Mouse (Mus musculus): ENCODE data around the gene Chrd. TPM values are rescaled to one million over a fixed set of nuclear protein-coding genes. Genes with fewer than 3 reads are reported as not detected.

The Chrd gene
- polyA plus RNA-seq, 1 experiment from 2014 or later: 3.6 TPM

DNA sequence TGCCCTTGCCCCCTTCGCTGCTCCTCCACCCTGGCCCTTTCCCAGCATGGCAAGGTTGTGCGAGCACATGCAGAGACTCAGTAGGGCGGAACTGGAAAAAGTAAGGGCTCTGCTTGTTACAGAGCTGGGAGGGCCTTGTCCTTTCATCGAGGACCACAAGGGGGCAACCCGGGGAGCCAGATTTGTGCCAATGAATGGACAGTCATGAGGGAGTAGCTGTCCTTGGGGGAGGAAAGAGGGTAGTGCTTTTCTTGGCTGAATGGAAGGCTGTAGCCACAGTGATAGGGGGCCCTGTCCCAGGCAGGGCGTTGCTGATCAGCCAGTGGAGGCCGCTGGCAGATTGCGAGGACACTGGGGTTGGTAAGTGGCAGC lies 30.4 kb upstream of the Chrd start:
- Histone ChIP-seq H3K4me1 (replicated peaks) (peaks cover 55% of the 10 kb centered on the region), H3K4me3 (peak overlapping the region; percentile 34), H3K27ac (peak overlapping the region; percentile 86), H3K9me3 (no peaks in the 10 kb centered on the region), H3K27me3 (ENCODE audit: insufficient read depth, poor library complexity, severe bottlenecking) (0 out of 2 replicates have a peak, but pooled peaks cover 2% of the 10 kb centered on the region), H3K36me3 (peaks cover 62% of the 10 kb centered on the region)
- WGBS: 2% methylated on average over 8 of the region's 8 CpGs
- peak; percentile 83 for DNase-seq (ENCODE audit: low spot score)

DNA sequence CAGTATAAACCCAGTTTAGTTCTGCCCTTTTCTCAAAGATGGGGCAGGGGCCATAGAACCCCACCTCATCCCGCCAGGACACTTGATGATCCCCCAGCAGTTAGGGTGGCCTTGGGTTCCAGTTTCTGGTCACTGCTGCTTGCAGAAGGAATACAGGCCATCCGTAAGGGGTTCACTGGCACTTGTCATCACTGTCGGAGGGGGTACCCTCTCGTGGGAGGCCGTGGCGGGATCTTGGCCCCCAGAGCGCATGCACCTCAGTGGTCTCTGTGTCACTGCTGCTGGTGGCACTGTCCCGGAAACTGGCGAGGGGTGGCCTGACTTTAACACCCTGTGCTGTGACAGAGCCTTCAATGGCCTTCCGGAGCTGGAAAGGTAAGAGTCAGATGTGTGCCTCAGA lies 29.9 kb upstream of the Chrd start:
- H3K27ac ChIP-seq: 0 out of 2 replicates have a peak overlapping the region, but pooled peaks have one; percentile 23
- peaks cover 59% of the 10 kb centered on the region for H3K4me1 ChIP-seq (replicated peaks)
- peaks cover 67% of the 10 kb centered on the region for H3K36me3 ChIP-seq
- H3K27me3 ChIP-seq (ENCODE audit: insufficient read depth, poor library complexity, severe bottlenecking): no peaks in the 10 kb centered on the region
- H3K9me3 ChIP-seq: no peaks in the 10 kb centered on the region
- DNase-seq (ENCODE audit: low spot score): no peak
- WGBS: 91% methylated on average over 10 of the region's 10 CpGs
- no peak overlapping the region for H3K4me3 ChIP-seq

DNA sequence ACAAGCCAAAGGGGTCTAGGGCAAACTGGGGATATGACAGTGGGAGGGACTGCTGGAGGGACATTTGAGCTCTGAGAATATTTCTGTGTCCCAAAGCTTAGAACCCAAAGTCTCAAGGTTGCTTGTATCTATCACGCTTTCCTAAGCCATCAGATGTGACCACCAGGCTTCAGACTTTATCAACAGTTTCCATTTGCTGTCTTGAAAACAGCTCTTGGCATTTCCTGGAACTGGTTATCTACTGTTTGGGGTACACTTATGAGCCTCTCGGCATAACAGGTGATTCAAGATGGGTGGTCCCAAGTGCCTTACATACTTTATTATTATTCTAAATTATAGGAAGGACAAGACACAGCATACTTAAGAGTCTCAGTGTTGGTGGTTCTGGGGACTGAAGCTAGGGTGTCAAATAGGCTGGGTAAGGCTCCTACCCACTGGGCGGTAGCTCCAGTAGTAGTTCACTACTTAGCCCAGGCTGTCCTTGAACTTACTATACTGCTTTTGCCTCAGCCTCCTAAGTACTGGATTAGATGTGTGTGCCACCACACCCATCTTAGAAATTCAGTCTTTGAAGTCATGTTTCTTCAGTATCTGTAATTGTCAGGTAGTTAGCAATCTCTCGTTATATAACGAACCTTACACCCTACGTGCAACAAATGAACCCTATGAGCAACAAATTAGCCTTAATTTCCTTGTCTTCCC lies 29.1 kb upstream of the Chrd start:
- Histone ChIP-seq H3K27ac (no peak overlapping the region), H3K4me1 (replicated peaks) (peaks cover 59% of the 10 kb centered on the region)
- WGBS: 95% methylated on average over 6 of the region's 6 CpGs

DNA sequence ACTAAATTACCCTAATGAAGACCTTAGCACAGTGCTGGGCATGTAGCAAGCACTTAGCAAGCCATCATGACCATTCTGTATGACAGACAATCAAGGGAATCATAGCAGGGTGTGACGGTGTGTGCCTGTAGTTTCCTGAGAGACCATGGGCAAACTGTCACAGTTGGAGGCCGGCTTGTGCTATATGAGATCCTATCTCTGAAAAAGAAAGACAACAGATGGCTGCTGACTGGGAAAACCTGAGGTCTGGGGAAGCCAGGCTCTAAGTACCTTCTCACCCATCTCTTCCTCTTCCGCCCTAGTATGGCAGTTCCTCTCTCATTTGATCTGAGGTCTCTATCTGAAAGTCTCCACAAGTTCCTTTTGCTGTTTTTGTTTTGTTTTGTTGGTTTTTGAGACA lies 27.1 kb upstream of the Chrd start:
- WGBS: 76% methylated on average over 3 of the region's 3 CpGs
- Histone ChIP-seq H3K36me3 (peaks cover 82% of the 10 kb centered on the region), H3K4me1 (replicated peaks) (peaks cover 59% of the 10 kb centered on the region), H3K9me3 (no peaks in the 10 kb centered on the region), H3K27ac (no peak overlapping the region), H3K4me3 (no peak overlapping the region), H3K27me3 (ENCODE audit: insufficient read depth, poor library complexity, severe bottlenecking) (no peaks in the 10 kb centered on the region)
- DNase-seq (ENCODE audit: low spot score): no peak

More for the DNA sequence above, 29.1 kb upstream of the Chrd start:
- no peak overlapping the region for H3K4me3 ChIP-seq
- no peaks in the 10 kb centered on the region for H3K9me3 ChIP-seq
- DNase-seq (ENCODE audit: low spot score): no peak
- no peaks in the 10 kb centered on the region for H3K27me3 ChIP-seq (ENCODE audit: insufficient read depth, poor library complexity, severe bottlenecking)
- peaks cover 75% of the 10 kb centered on the region for H3K36me3 ChIP-seq

DNA sequence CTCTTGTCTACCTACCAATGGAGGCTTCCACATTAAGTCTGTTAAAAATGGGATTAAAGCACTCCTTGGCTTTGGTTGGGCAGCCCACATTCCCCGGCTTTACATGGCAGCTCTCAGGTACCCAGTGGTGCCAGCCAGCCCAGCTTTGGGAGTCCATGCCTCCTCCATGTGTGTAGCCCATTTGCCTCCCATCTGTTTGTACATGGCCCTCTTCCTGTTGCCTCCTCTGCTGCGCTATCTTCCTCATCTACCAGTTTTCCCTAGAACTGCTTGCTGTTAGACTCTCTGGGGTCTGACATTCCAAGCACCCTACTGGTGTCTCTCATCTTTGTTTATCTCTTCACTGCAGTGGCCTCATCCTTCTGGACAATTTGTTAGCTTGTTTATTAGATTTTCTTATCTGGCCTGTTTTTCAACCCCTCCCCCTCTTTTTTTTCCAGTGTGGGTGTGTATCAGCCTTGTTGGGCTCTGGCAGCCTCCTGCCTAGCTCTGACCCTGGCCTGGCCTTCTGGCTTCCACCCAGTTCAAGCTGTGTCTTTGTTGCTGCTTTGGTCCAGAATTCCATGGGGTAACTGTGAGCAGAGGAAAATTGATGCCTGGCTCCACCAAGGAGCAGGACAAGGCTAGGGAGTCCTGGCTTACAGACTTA lies 26.4 kb upstream of the Chrd start:
- Histone ChIP-seq H3K27me3 (ENCODE audit: insufficient read depth, poor library complexity, severe bottlenecking) (no peaks in the 10 kb centered on the region), H3K4me1 (replicated peaks) (peaks cover 54% of the 10 kb centered on the region), H3K9me3 (no peaks in the 10 kb centered on the region), H3K27ac (0 out of 2 replicates have a peak overlapping the region, but pooled peaks have one; percentile 6), H3K4me3 (no peak overlapping the region), H3K36me3 (peaks cover 89% of the 10 kb centered on the region)
- no peak for DNase-seq (ENCODE audit: low spot score)
- WGBS: 86% methylated on average over 2 of the region's 2 CpGs

DNA sequence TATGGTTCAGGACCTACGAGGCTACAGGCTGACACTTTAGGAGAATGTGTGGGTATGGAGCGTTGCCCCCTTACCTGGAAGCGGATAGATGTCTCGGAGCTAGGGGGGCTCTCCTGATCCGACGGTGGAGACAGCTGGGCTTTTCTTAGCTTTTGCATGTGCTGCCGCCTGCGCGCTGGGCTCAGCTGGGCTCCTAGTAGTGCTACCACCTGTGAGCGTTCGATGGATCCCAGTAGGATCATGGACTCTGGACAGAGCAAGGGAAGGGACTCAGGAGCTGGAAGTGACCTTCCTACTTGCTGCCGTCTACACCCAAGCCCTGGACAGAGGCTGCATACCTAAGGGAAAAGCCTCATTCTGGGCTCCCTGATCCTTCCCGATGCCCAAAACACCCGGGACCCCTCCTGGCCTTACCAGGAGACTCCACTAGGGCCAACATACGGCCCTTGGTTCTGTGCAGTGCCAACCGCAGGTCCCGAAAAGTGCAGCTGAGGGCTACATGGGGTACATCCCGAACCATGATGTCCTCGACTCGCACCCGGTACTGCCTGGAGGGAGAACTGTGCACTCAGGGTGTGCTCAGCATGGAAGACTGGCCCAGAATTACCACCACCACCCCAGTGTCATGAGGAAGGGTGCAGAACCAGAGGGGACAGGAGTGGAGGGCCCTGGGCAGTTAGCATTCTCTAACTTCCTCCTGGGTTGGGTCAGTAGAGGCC lies 24.5 kb upstream of the Chrd start:
- Histone ChIP-seq H3K4me1 (replicated peaks) (peaks cover 37% of the 10 kb centered on the region), H3K4me3 (no peak overlapping the region), H3K9me3 (no peaks in the 10 kb centered on the region), H3K36me3 (peaks cover 99% of the 10 kb centered on the region), H3K27me3 (ENCODE audit: insufficient read depth, poor library complexity, severe bottlenecking) (no peaks in the 10 kb centered on the region), H3K27ac (peak overlapping the region; percentile 46; the same call in 1 of the 2 replicates)
- DNase-seq (ENCODE audit: low spot score): no peak
- WGBS: 93% methylated on average over 21 of the region's 21 CpGs

DNA sequence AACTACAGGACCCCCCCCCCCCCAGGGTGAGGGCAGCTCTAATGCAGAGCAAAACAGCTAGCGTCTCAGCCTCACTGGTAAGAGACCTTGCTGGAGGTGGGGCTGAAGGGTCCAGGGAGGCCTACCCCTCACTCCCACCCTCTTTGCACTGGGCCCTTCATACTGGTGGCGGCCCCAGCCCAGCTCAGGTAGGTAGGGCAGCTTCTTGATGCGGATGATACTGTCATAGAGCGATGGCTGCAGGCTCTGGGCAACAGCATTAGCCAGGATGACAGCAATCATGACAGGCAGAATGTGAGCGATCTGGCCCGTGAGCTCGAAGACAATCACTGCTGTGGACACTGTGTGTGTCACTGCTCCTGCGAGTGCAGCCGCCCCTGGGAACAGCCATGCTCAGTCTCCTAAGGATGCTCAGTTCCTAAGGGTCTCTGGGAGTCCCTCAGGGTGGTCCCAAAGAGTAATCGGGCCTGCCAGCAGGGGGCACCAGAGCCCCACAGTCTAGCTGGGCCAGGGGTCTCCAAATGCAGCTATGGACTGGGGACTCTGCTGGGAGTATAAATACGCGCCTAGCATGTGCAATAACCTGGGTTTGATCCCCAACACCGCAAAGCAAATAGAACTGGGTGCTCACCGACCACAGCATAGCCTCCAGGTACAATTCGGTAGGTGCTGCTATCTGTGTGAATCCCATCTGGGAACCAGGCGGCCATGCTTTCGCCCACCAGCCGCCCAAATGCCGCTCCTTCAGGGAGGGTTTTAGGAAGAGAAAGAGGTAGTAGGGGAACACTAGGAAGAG lies 23.8 kb upstream of the Chrd start:
- no peaks in the 10 kb centered on the region for H3K27me3 ChIP-seq (ENCODE audit: insufficient read depth, poor library complexity, severe bottlenecking)
- peak; percentile 81 for DNase-seq (ENCODE audit: low spot score)
- H3K27ac ChIP-seq: no peak overlapping the region; the same call in 1 of the 2 replicates
- H3K4me3 ChIP-seq: no peak overlapping the region
- H3K9me3 ChIP-seq: no peaks in the 10 kb centered on the region
- 77% methylated on average over 19 of the region's 19 CpGs for WGBS
- H3K4me1 ChIP-seq (replicated peaks): peaks cover 42% of the 10 kb centered on the region
- peaks cover 93% of the 10 kb centered on the region for H3K36me3 ChIP-seq

DNA sequence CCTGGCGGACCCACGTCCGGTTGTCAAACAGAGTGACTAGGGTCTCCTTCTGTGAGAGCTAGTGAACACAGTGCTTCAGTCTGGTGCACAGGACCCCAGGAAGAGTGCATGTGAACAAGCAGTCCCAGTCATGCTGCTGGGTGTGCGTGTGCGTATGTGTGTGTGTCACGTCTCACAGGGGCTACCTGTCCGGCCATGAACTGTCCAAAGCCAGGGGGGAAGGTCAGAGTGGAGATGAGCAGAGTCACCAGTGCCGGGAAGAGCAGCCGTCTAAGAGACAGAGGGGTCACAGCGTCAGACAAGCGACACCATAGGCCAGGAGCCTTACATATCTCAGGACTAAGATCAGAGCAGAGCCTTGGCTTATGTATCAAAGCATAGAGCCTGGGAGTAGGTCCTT lies 22.6 kb upstream of the Chrd start:
- peaks cover 81% of the 10 kb centered on the region for H3K36me3 ChIP-seq

DNA sequence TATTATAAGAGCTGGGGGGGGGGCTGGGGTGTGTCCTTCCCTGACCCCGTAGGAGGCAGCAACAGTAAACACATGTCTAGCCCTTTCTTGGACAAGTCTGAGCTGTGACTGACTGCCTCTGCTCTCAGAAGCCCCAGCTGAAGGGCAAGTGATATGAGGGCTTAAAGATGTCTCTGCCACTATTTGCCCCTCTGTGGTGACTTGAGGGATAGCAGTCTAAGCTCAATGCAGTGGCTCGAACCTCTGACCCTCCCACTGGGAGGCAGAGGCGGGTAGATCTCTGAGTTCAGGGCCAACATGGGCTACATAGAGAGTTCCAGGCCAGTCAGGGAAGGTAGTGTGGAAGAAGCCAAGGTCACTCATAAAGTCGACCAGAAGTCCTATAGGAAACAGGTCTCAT lies 22.1 kb upstream of the Chrd start:
- Histone ChIP-seq H3K27ac (no peak overlapping the region), H3K36me3 (peaks cover 77% of the 10 kb centered on the region), H3K9me3 (no peaks in the 10 kb centered on the region), H3K4me3 (no peak overlapping the region), H3K4me1 (replicated peaks) (peaks cover 55% of the 10 kb centered on the region), H3K27me3 (ENCODE audit: insufficient read depth, poor library complexity, severe bottlenecking) (no peaks in the 10 kb centered on the region)
- no peak for DNase-seq (ENCODE audit: low spot score)
- 79% methylated on average over 4 of the region's 4 CpGs for WGBS

More for the DNA sequence above, 22.6 kb upstream of the Chrd start:
- H3K9me3 ChIP-seq: no peaks in the 10 kb centered on the region
- H3K4me1 ChIP-seq (replicated peaks): peaks cover 55% of the 10 kb centered on the region
- no peak overlapping the region for H3K4me3 ChIP-seq
- 93% methylated on average over 11 of the region's 11 CpGs for WGBS
- no peak overlapping the region for H3K27ac ChIP-seq
- H3K27me3 ChIP-seq (ENCODE audit: insufficient read depth, poor library complexity, severe bottlenecking): no peaks in the 10 kb centered on the region
- DNase-seq (ENCODE audit: low spot score): no peak

DNA sequence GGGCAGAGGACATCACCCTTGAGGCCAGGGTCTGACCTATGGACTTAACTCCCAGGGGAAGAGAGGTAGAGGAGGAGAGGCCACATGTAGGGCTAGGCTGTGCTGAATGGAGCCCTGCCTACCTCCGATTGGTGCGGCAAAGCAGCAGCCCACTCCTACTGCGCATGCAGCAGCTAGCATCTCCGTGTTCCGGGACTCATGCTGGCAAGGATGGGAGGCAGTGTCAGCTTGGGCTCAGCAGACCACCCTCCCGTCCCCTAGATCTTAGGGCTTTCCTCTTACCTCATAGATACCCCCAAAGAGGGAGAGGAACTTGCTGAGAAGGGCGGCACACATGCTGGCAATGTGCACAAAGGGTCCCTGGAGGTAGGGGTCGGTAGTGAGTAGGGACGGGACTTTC lies 20.7 kb upstream of the Chrd start:
- Histone ChIP-seq H3K4me1 (replicated peaks) (peaks cover 55% of the 10 kb centered on the region), H3K27ac (no peak overlapping the region), H3K27me3 (ENCODE audit: insufficient read depth, poor library complexity, severe bottlenecking) (no peaks in the 10 kb centered on the region), H3K36me3 (peaks cover 63% of the 10 kb centered on the region), H3K4me3 (no peak overlapping the region), H3K9me3 (no peaks in the 10 kb centered on the region)
- DNase-seq (ENCODE audit: low spot score): no peak
- WGBS: 73% methylated on average over 9 of the region's 9 CpGs

DNA sequence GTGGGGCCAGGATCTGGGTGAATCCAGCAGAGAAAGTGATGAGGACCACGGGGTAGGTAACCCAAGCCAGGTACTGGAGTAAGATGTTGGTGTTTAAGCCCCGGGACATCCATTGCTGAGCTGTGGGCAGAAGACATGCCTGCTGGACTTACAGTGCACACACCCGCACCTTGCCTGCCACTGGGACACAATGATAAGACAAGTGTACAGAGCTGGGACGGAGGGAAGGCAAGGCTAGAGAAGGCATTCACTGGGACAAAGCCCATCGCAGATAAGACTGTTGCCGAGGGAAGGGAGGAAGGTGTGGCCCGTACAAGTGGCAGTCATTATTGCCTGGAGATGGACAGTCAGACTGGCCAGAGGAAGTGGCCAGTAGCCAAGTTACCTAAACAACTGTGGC lies 20.0 kb upstream of the Chrd start:
- peaks cover 53% of the 10 kb centered on the region for H3K4me1 ChIP-seq (replicated peaks)
- no peaks in the 10 kb centered on the region for H3K27me3 ChIP-seq (ENCODE audit: insufficient read depth, poor library complexity, severe bottlenecking)
- no peak overlapping the region for H3K4me3 ChIP-seq
- WGBS: 88% methylated on average over 7 of the region's 7 CpGs
- no peaks in the 10 kb centered on the region for H3K9me3 ChIP-seq
- H3K27ac ChIP-seq: no peak overlapping the region
- H3K36me3 ChIP-seq: peaks cover 56% of the 10 kb centered on the region
- DNase-seq (ENCODE audit: low spot score): no peak

DNA sequence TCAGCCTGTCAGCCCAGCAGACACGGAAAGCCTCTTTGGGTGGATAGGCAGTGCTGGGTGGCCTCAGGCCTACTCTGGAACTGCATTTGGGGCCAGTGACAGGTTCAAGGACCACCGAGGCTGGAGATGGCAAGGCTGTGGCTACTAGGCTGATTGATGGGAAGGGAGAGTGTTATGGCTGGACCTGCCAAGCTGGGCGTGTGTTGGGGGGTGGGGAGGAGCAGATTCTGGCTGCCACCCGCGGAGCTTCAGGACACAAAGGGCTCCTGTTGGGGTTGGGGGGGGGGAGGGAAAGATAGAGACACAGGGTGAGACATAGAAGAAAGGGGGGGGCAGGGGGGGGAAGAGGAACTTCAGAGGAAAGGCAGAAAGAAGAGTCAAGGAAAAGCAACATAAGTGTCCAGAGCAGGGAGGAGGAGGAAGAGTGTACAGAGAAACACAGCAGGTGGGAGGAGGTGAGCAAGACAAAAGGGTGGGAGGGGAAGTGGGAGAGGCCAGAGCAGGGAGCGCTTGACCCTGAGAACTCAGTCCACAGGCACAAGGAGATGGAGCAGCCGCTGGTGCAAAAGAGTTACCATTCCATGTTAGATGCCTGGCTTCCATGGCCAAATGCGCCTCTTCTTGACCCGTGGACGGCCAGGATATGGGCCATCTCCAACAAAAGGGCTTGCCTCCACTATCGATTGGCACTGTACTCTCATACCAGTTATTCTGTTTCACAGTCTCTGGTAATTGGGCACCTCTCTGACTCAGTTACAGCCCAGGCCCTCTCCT lies 18.4 kb upstream of the Chrd start:
- peaks cover 57% of the 10 kb centered on the region for H3K4me1 ChIP-seq (replicated peaks)
- peak overlapping the region; percentile 74 for H3K27ac ChIP-seq
- WGBS: 26% methylated on average over 11 of the region's 11 CpGs
- no peaks in the 10 kb centered on the region for H3K9me3 ChIP-seq
- peaks cover 42% of the 10 kb centered on the region for H3K36me3 ChIP-seq
- H3K27me3 ChIP-seq (ENCODE audit: insufficient read depth, poor library complexity, severe bottlenecking): no peaks in the 10 kb centered on the region
- peak overlapping the region; percentile 73 for H3K4me3 ChIP-seq
- DNase-seq (ENCODE audit: low spot score): no peak

Data from hindbrain, embryonic 10.5 days (tissue).